Mouse (Mus musculus): Measurements from ENCODE around the gene Gm15155.
"Not testable (repeated sequence)": the region's sequence is repeated elsewhere in the genome, so short reads cannot be mapped to it uniquely, and the experiment has no call there.

The Gm15155 gene

DNA sequence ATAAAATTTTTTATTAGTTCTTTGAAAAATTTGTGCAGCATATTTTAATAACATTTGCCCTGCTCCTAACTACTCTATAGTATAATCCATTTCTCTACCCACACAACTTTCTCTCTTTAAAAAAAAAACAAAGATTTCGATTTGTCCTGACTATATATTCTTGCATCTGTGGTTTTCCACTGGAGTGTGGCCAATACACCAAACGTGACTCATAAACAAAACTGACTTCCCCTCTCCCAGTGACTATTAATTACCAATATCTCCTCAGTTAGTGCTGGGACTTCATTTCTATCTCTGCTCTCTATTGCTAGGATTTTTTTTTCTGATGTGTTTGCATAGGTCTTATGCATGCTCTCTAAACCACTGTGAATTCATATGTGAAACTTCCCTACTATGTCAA is 531.2 kb downstream of the Gm15155 start:
- DNase-seq = no peak

DNA sequence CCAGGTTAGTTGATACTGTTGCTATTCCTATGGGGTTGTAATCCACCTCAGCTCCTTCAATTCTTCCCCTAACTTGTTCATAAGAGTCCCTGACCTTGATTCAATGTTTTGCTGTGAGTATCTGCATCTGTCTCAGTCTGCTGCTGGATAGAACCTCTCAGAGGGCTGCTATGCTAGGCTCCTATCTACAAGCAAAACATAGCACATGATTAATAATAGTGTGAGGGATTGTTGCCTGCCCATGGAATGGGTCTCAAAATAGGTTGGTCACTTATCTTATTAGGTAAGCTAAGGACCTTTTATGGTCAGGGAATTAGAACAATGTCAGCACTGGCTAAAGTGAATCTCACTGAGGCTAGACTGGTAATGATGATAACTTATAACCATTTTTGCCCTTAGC is 547.0 kb downstream of the Gm15155 start:
- no peak for DNase-seq

DNA sequence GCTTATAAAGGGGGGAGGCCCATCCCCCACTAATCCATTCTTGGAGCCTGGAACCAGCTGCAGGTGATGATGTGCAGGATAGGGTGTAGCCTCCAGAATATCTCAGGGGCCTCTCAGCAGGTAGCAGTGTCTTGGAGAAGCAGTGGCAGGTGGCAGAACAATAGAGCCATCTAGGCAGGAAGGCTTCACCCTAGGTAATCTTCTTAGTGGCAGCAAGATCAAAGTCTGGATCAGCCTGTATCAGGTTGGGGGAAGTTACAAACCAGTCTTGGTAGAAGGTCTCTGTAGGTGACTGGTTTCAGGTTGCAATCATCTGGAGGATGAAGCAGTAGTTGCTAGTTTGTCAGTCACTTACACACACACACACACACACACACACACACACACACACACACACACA is 679.3 kb downstream of the Gm15155 start:
- not testable (repeated sequence) for DNase-seq

Data from cerebellum, adult 11-12 months (tissue).